Mouse (Mus musculus) small intestine, adult 2 months (tissue): ENCODE measurements around the gene Hoxc4.

ENCODE experiments used
- CTCF ChIP-seq: fragments of 200-500 bp; IDR thresholded peaks from 2 replicates; pipeline ENCODE4 v1.5.1; 2012; ENCODE audit warnings: low read depth, mild to moderate bottlenecking, control low read depth, inconsistent platforms, low read length, moderate library complexity, mixed read lengths; ENCODE audit not compliant: insufficient replicate concordance, insufficient read length; ENCODE audit errors: extremely low read depth
- POLR2A ChIP-seq: fragments of 200-500 bp; IDR thresholded peaks from 2 replicates; pipeline ENCODE4 v1.6.1; 2012; ENCODE audit warnings: low read depth, mild to moderate bottlenecking, control low read depth, inconsistent platforms, low read length, moderate library complexity

DNA sequence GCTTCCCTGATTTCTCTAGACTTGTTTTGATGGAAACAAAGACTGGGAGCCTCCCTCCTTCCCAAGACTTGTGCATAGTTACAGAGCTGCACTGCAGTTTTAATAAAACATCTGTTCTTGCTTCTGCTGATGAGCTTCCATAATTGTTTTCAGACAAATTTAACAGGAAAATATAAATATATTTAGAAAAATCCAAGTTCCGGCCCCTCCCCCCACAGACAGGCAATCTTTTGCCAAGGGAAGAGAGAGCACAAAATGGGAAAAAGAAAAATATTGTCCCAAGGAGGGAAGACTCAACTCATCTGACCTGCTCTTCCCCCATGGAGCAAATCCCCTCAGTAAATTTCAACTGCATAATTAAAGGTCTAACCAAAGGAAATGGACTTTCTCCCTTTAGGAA is 12.4 kb upstream of the Hoxc4 start:
- TF ChIP-seq CTCF (no peak), POLR2A (no peak)
